Mouse (Mus musculus) gastrocnemius, postnatal 14 days (tissue): ENCODE results near the gene Atn1. TPM values are rescaled to one million over a fixed set of nuclear protein-coding genes. Genes with fewer than 3 reads are reported as not detected.
A peak's percentile ranks its signal among the peaks of the same experiment; 100 is the strongest.

ENCODE experiments used
- DNase-seq: peaks from one replicate; pipeline ENCODE4 v3.0.0; 2021; ENCODE audit warnings: mixed read lengths
- intact Hi-C: fragments of 180-260 bp; cut with DNase I; formaldehyde crosslinking; loops from one replicate; pipeline ENCODE4 v1.15.1; 2025; ENCODE audit warnings: low total_unique reads
- total RNA-seq, 2 experiments: library from RNA; stranded (reverse); gene quantifications; 2 replicates each; pipeline ENCODE4 v1.2.3; 2021

The Atn1 gene
- total RNA-seq, 2 experiments from 2014 or later, result 30.8 to 35.8 TPM

GRCm38 (mm10) chr6:124722876-124723473, 33.3 kb downstream of the Atn1 start:
- intact Hi-C loops, result no loop called here
- DNase-seq, result no peak

DNA sequence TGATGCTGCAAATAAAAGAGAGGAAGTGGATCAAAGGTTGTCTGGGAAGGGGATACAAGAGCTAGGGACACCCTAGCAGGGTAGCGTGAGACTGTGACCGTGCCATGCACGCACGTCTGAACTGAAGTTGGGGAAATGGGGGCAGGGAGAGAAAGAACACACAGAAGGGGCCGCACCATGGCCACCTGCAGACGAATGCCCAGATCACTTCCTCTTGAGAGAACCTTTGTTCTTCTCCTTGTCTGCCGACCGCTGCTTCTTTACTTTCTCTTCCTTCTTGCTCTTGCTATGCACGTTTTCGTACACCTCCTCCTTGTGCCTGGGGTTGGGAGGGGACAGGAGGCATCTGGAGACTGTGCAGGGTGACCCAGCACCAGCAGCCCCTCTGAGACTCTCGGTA, 35.4 kb downstream of the Atn1 start:
- no peak for DNase-seq
- intact Hi-C loops, result no loop called here

GRCm38 (mm10) chr6:124719354-124719978, 36.9 kb downstream of the Atn1 start:
- intact Hi-C loops, result no loop called here
- no peak for DNase-seq

DNA sequence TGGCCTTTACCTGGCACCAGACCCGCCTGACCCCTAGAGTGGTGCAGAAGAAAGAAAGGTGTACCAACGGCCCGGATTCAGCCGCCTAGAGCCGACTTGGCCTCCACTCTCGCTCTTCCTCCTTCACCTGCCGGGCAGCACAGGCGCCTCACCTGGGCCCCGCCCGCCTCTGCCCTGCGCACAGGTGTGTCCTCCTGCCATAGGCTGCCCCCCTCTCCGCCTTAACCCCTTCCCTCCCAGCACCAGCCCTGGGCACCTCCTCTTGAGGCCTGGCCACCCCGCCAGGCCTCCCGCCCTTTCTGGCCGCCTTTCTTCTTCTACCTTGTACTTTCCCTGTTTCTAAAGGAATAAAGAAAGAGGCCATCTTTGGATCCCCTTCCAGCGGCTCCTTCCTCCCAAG, 37.6 kb downstream of the Atn1 start:
- DNase-seq, result no peak
- intact Hi-C loops, result no loop called here

- no peak for DNase-seq
- intact Hi-C loops, result no loop called here
Measured at GRCm38 (mm10) chr6:124717968-124718367, 38.4 kb downstream of the Atn1 start.

GRCm38 (mm10) chr6:124716864-124717490, 39.3 kb downstream of the Atn1 start:
- intact Hi-C loops, result no loop called here
- DNase-seq, result no peak

- intact Hi-C loops, result loop anchor here (5.0 kb wide), 1 partner anchor 34 kb away; no protein-coding TSS in a partner anchor
- DNase-seq, result no peak
Measured at GRCm38 (mm10) chr6:124712918-124713317, 43.4 kb downstream of the Atn1 start.

- DNase-seq, result peak; percentile 99
- intact Hi-C loops, result loop anchor here (5.0 kb wide), 1 partner anchor 35 kb away; no protein-coding TSS in a partner anchor
Measured at GRCm38 (mm10) chr6:124711824-124712782, 44.2 kb downstream of the Atn1 start, which contains the start of the genes Emg1 and Phb2. Gene Emg1 (minus strand): TSS chr6:124712178. Gene Phb2 (plus strand): TSS chr6:124712336.

- DNase-seq, result no peak
- intact Hi-C loops, result no loop called here
Measured at GRCm38 (mm10) chr6:124708289-124708889, 47.9 kb downstream of the Atn1 start.

- DNase-seq, result no peak
- intact Hi-C loops, result no loop called here
Measured at GRCm38 (mm10) chr6:124706061-124706627, 50.2 kb downstream of the Atn1 start.

DNA sequence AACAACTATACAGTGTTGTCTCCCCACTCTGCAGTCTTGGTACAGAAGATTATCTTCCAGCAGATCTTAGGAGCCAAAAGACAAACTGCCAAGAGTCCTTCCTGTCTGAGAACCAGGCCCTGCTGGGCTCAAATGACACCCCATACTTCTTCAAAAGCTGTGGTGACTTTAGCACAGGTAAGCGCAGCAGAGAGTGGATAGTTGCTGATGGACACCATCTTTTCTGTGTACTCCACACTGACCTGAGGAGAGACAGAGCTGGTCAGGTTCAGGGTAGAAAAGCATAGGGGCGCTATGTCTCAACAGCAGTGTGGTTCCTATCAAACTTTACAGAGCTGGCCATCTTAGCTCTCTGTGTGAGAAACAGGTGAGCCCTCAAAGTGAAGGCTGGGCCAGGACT, 51.9 kb downstream of the Atn1 start:
- intact Hi-C loops, result loop anchor here (5.0 kb wide), 1 partner anchor 42 kb away; the partner anchor contains the start of gene Lpcat3
- DNase-seq, result no peak

GRCm38 (mm10) chr6:124703789-124704188, 52.5 kb downstream of the Atn1 start:
- no peak for DNase-seq
- intact Hi-C loops, result loop anchor here (5.0 kb wide), 1 partner anchor 41 kb away; the partner anchor contains the start of gene Lpcat3

DNA sequence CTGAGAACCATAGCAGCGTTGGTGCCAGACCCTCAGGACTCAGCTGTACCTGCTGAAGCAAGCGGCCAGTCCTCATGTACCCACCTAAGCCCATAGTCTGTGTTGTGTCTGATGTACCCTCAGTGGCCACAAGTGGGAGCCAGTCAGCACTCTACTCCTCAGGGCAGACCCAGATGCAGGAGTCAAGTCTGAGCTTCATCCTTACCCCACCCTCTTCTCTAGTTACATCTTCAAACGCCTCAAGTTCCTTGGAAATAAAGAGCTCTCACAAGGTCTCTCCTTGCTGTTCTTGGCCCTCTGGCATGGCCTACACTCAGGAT, 53.6 kb downstream of the Atn1 start:
- peak; percentile 59 for DNase-seq
- intact Hi-C loops, result loop anchor here (5.0 kb wide), 1 partner anchor 40 kb away; the partner anchor contains the start of gene Lpcat3

DNA sequence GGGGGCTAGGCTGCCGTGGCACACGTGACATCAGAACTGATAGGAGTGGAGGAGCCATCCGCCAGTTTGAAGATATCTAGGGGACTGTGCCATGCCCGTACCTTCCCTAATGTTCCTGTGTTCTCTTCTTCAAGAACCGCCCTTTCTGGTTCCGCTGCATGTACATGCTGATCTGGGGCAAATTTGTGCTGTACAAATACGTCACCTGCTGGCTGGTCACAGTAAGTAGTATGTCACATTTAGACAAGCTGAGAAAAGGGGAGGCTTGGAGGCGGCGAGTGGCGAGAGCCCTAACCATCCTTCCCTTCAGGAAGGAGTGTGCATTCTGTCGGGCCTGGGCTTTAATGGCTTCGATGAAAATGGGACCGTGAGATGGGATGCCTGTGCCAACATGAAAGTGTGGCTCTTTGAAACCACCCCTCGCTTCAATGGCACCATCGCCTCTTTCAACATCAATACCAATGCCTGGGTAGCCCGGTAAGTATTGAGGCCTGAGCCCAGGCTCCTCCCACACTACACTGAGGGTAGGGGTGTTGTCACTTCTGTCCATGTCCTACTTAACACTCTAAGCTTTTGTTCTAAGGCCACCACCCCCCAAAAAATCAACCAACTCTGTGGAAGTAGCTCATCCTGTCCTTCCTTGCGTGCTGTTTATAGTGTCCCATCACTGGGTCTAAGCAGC, 54.1 kb downstream of the Atn1 start:
- intact Hi-C loops, result loop anchor here (5.0 kb wide), 1 partner anchor 40 kb away; the partner anchor contains the start of gene Lpcat3
- no peak for DNase-seq

GRCm38 (mm10) chr6:124701338-124701737, 55.0 kb downstream of the Atn1 start:
- intact Hi-C loops, result loop anchor here (5.0 kb wide), 1 partner anchor 39 kb away; the partner anchor contains the start of gene Lpcat3
- no peak for DNase-seq

- intact Hi-C loops, result loop anchor here (5.0 kb wide), 1 partner anchor 38 kb away; the partner anchor contains the start of gene Lpcat3
- peak; percentile 78 for DNase-seq
Measured at GRCm38 (mm10) chr6:124699962-124700610, 56.2 kb downstream of the Atn1 start.

DNA sequence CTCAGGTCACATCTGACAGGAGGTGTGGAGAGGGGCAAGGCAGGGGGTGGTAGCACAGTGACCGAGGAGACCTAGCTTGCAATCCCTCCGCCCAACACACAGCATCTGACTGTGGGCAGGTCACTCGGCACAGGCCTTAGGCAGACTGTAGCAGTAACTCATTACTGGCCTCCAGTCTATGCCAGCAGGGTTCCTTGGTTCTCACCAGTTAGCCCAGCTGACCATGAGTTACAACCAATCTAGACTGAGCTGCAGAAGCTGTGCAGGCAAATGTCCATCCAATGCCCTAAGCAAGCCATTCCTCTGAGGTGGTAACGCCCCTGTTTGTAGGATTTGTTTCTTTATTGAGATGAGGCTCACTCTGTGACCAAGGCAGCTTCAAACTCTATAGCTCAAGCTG, 57.0 kb downstream of the Atn1 start:
- intact Hi-C loops, result no loop called here
- DNase-seq, result no peak

- intact Hi-C loops, result no loop called here
- no peak for DNase-seq
Measured at GRCm38 (mm10) chr6:124698751-124699150, 57.6 kb downstream of the Atn1 start.
